Mouse (Mus musculus) liver, embryonic 14.5 days (tissue): ENCODE results near the gene Cchcr1.

ENCODE experiments used
- CTCF ChIP-seq: IDR thresholded peaks from 2 replicates; pipeline ENCODE4 v1.5.1; 2016; ENCODE audit warnings: antibody characterized with exemption, low read depth, control low read depth
- EP300 ChIP-seq: IDR thresholded peaks from 2 replicates; pipeline ENCODE4 v1.6.1; 2016; ENCODE audit warnings: antibody characterized with exemption, low read depth

GRCm38 (mm10) chr17:35554761-35555397 is 38.0 kb downstream of the Cchcr1 start:
- no peak for TF ChIP-seq CTCF
- TF ChIP-seq EP300: no peak
